Comparison of ENCODE assay signal across 22 mouse cellular contexts in the genomic region with DNA sequence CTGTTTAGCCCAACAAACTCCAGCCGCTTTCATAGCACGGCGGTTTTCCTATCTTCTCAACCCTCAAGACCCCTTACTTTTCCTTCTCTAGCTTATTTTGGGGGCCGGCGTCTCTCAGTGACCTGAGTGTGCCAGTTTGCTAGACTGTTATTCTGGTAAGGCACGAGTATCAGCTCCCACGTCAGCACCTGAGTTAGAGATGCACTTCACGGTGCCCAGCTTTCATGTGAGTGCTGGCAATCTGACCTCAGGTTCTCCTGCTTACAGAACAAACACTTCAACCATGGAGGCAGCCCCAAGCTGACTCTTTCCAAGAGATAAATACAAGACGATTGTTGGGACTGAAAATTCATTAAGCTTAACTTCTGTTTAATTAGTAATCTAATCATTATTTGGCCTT. TPM values are rescaled to one million over a fixed set of nuclear protein-coding genes. Genes with fewer than 3 reads are reported as not detected.
DNase-seq lines count a peak whose midpoint lies in the region; ATAC-seq and TF ChIP-seq lines count a peak whose summit lies in the region.
"Had no signal": no experiment of that assay in that cellular context is flagged by ENCODE, and none has a peak within 500 bp of the region (broad histone marks: within the 10 kb centered on the region; RNA-seq: fewer than 3 reads in every experiment).

No protein-coding gene starts in this region.

- no peak for TF ChIP-seq POLR2A in lung, adult 2 months (IDR thresholded peaks at IDR 0.05; ENCODE audit: borderline replicate concordance, extremely low read depth, low read depth, low read length)

- DNase-seq in heart, postnatal 14 days = no peak
- DNase-seq in lung, adult 2 months = peak; percentile 26
- DNase-seq in lung, postnatal 14 days = peak; percentile 39
- peak; percentile 30 for DNase-seq in stomach, postnatal 0 days (ENCODE audit: low spot score)
- DNase-seq in forebrain, postnatal 0 days = no peak
- DNase-seq: adrenal gland, postnatal 14 days; cerebellum, adult 11-12 months; cerebellum, adult 9-10 months; cerebellum, postnatal 25 days; gastrocnemius, postnatal 14 days; heart, adult 2 months had no signal

- no peak for TF ChIP-seq EP300 in stomach, postnatal 0 days (optimal IDR thresholded peaks at IDR 0.05)

- ATAC-seq in heart, embryonic 12.5 days (ENCODE audit: insufficient number of reproducible peaks, low FRiP score) = no peak
- ATAC-seq in stomach, postnatal 0 days (ENCODE audit: low FRiP score, low TSS enrichment) = peak; percentile 45; the same call in 1 of the 2 replicates
- ATAC-seq in forebrain, postnatal 0 days = no peak
- ATAC-seq in liver, embryonic 12.5 days = no peak
- ATAC-seq: activated CD4-positive, CD25-positive, alpha-beta regulatory T cell, adult 4 months; forebrain, embryonic 16.5 days; hindbrain, postnatal 0 days; Patski had no signal

- H3K9me3 ChIP-seq in heart, embryonic 12.5 days (replicated peaks) = 0 out of 2 replicates have a peak, but pooled peaks cover 3% of the 10 kb centered on the region
- no peaks in the 10 kb centered on the region for H3K9me3 ChIP-seq in stomach, postnatal 0 days (ENCODE audit: control insufficient read depth, low read length)
- no peaks in the 10 kb centered on the region for H3K9me3 ChIP-seq in forebrain, postnatal 0 days (ENCODE audit: low read length)
- no peaks in the 10 kb centered on the region for H3K9me3 ChIP-seq in liver, embryonic 12.5 days (replicated peaks)
- H3K9me3 ChIP-seq: embryonic facial prominence, embryonic 13.5 days; forebrain, embryonic 12.5 days; heart, embryonic 15.5 days; hindbrain, embryonic 13.5 days had no signal

- no peak overlapping the region for H3K4me3 ChIP-seq in heart, embryonic 12.5 days
- no peak overlapping the region for H3K4me3 ChIP-seq in lung, adult 2 months (replicated peaks; ENCODE audit: extremely low read depth, low read depth, low read length)
- H3K4me3 ChIP-seq in stomach, postnatal 0 days (ENCODE audit: low read depth, low read length) = no peak overlapping the region
- H3K4me3 ChIP-seq in forebrain, postnatal 0 days (ENCODE audit: low read depth, low read length) = no peak overlapping the region
- no peak overlapping the region for H3K4me3 ChIP-seq in liver, embryonic 12.5 days
- H3K4me3 ChIP-seq: embryonic facial prominence, embryonic 13.5 days; forebrain, embryonic 12.5 days; heart, adult 2 months; heart, embryonic 15.5 days; hindbrain, embryonic 13.5 days had no signal

- H3K27ac ChIP-seq in heart, embryonic 12.5 days (ENCODE audit: poor library complexity, severe bottlenecking) = no peak overlapping the region
- H3K27ac ChIP-seq in stomach, postnatal 0 days (replicated peaks) = no peak overlapping the region
- no peak overlapping the region for H3K27ac ChIP-seq in forebrain, postnatal 0 days (ENCODE audit: low read depth, low read length)
- no peak overlapping the region for H3K27ac ChIP-seq in liver, embryonic 12.5 days
- H3K27ac ChIP-seq: embryonic facial prominence, embryonic 13.5 days; forebrain, embryonic 12.5 days; heart, adult 2 months; heart, embryonic 15.5 days; hindbrain, embryonic 13.5 days; hindbrain, postnatal 0 days had no signal

- no peaks in the 10 kb centered on the region for H3K36me3 ChIP-seq in heart, embryonic 12.5 days
- H3K36me3 ChIP-seq in stomach, postnatal 0 days (ENCODE audit: control insufficient read depth, insufficient read depth, low read length) = no peaks in the 10 kb centered on the region
- H3K36me3 ChIP-seq in forebrain, postnatal 0 days (ENCODE audit: insufficient read depth) = no peaks in the 10 kb centered on the region
- H3K36me3 ChIP-seq in liver, embryonic 12.5 days = no peaks in the 10 kb centered on the region
- H3K36me3 ChIP-seq: embryonic facial prominence, embryonic 13.5 days; forebrain, embryonic 12.5 days; heart, embryonic 15.5 days; hindbrain, embryonic 13.5 days had no signal

- no peak overlapping the region for H3K9ac ChIP-seq in heart, embryonic 12.5 days
- H3K9ac ChIP-seq in stomach, postnatal 0 days (ENCODE audit: low read length) = no peak overlapping the region
- no peak overlapping the region for H3K9ac ChIP-seq in forebrain, postnatal 0 days
- H3K9ac ChIP-seq in liver, embryonic 12.5 days = no peak overlapping the region
- H3K9ac ChIP-seq: embryonic facial prominence, embryonic 13.5 days; forebrain, embryonic 12.5 days; heart, embryonic 15.5 days; hindbrain, embryonic 13.5 days had no signal

- no peak for TF ChIP-seq CTCF in lung, adult 2 months (IDR thresholded peaks at IDR 0.05; ENCODE audit: insufficient read depth, low read length)
- TF ChIP-seq CTCF in stomach, postnatal 0 days (IDR thresholded peaks at IDR 0.05; ENCODE audit: low read depth) = no peak
- no peak for TF ChIP-seq CTCF in forebrain, postnatal 0 days (IDR thresholded peaks at IDR 0.05; ENCODE audit: low read depth)

- H3K4me2 ChIP-seq in heart, embryonic 12.5 days = 0 out of 2 replicates have a peak overlapping the region, but pooled peaks have one; percentile 24
- H3K4me2 ChIP-seq in stomach, postnatal 0 days (replicated peaks; ENCODE audit: low read depth) = no peak overlapping the region
- H3K4me2 ChIP-seq in forebrain, postnatal 0 days (ENCODE audit: low read depth) = no peak overlapping the region
- H3K4me2 ChIP-seq in liver, embryonic 12.5 days = no peak overlapping the region
- H3K4me2 ChIP-seq: embryonic facial prominence, embryonic 13.5 days; forebrain, embryonic 12.5 days; heart, embryonic 15.5 days; hindbrain, embryonic 13.5 days had no signal

- no peaks in the 10 kb centered on the region; the same call in 1 of the 2 replicates for H3K4me1 ChIP-seq in heart, embryonic 12.5 days (replicated peaks)
- no peaks in the 10 kb centered on the region for H3K4me1 ChIP-seq in lung, adult 2 months (ENCODE audit: control insufficient read depth, insufficient read depth, low read length)
- no peaks in the 10 kb centered on the region for H3K4me1 ChIP-seq in stomach, postnatal 0 days (replicated peaks; ENCODE audit: control insufficient read depth, insufficient read depth)
- H3K4me1 ChIP-seq in forebrain, postnatal 0 days (ENCODE audit: insufficient read depth) = no peaks in the 10 kb centered on the region
- no peaks in the 10 kb centered on the region for H3K4me1 ChIP-seq in liver, embryonic 12.5 days
- H3K4me1 ChIP-seq: embryonic facial prominence, embryonic 13.5 days; forebrain, embryonic 12.5 days; heart, embryonic 15.5 days; hindbrain, embryonic 13.5 days had no signal

- no peaks in the 10 kb centered on the region for H3K27me3 ChIP-seq in heart, embryonic 12.5 days (replicated peaks)
- H3K27me3 ChIP-seq in stomach, postnatal 0 days (ENCODE audit: control insufficient read depth, insufficient read depth, low read length) = no peaks in the 10 kb centered on the region
- H3K27me3 ChIP-seq in forebrain, postnatal 0 days (ENCODE audit: insufficient read depth, low read length) = no peaks in the 10 kb centered on the region
- H3K27me3 ChIP-seq in liver, embryonic 12.5 days (replicated peaks) = no peaks in the 10 kb centered on the region
- H3K27me3 ChIP-seq: CH12.LX; embryonic facial prominence, embryonic 13.5 days; forebrain, embryonic 12.5 days; heart, embryonic 15.5 days; hindbrain, embryonic 13.5 days; Patski had no signal

- intact Hi-C loops in heart, postnatal 14 days (cut with DNase I) = no loop called here

- 36% methylated on average over 9 of the region's 9 CpGs for WGBS in heart, embryonic 12.5 days
- WGBS in lung, adult 2 months = 60% methylated on average over 9 of the region's 9 CpGs
- whole genome bisulfite sequencing in stomach, postnatal 0 days = 70% methylated on average over 9 of the region's 9 CpGs
- 83% methylated on average over 9 of the region's 9 CpGs for WGBS in forebrain, postnatal 0 days
- 70% methylated on average over 9 of the region's 9 CpGs for WGBS in liver, embryonic 12.5 days (ENCODE audit: insufficient replicate concordance)

RNA-seq across cellular contexts. Expression of a gene that starts 46.1 kb away (rescaled TPM):
- polyA plus RNA-seq in heart, embryonic 12.5 days (2016; fragmentation: Nextera tagmentation; extraction: Ambion mirVana) = 37.1 and 40.3 TPM in 2 replicates
- total RNA-seq in heart, postnatal 14 days (2021) = under 1 TPM; 0.44 to 0.48 TPM
- 5.4 and 9.8 TPM in 2 replicates for polyA plus RNA-seq in lung, adult 2 months (2012; rRNA removed)
- polyA plus RNA-seq in stomach, postnatal 0 days (2015; fragmentation: Nextera tagmentation; extraction: Ambion mirVana) = 18.4 and 23.1 TPM in 2 replicates
- 38.9 and 43.7 TPM in 2 replicates for total RNA-seq in forebrain, postnatal 0 days (2014; rRNA removed)
- 38.4 and 38.6 TPM in 2 replicates for polyA plus RNA-seq in forebrain, postnatal 0 days (2015; fragmentation: Nextera tagmentation; extraction: Ambion mirVana)
- polyA plus RNA-seq in liver, embryonic 12.5 days (2016; fragmentation: Nextera tagmentation; extraction: Ambion mirVana) = 3.4 and 3.7 TPM in 2 replicates
- total RNA-seq: CH12.LX had no signal

Comparison
In these comparisons a context has a peak if more than half of its experiments do, and no peak if none do; other contexts are left out.
1. DNase-seq: peak in lung, adult 2 months (single experiment), lung, postnatal 14 days (single experiment) and stomach, postnatal 0 days (single experiment); none in heart, postnatal 14 days (0 of 2) and forebrain, postnatal 0 days (single experiment).